Mouse (Mus musculus) frontal cortex, adult (tissue): ENCODE data around the gene Polr2h.
A peak's percentile ranks its signal among the peaks of the same experiment; 100 is the strongest.
"Not testable (repeated sequence)": the region's sequence is repeated elsewhere in the genome, so short reads cannot be mapped to it uniquely, and the experiment has no call there.

ENCODE experiments used
- ATAC-seq: cut with Nextera tagmentation; 2 replicates; pipeline ENCODE4 v1.9.2; 2017; ENCODE audit warnings: mild to moderate bottlenecking, moderate library complexity, mixed read lengths; ENCODE audit not compliant: low TSS enrichment

The Polr2h gene

GRCm38 (mm10) chr16:20717181-20717977 is at the start of gene Polr2h, which contains the start of gene Clcn2:
Gene Polr2h, plus strand, starts transcription at chr16:20717665.
Gene Clcn2, minus strand, starts transcription at chr16:20717746.
- peak; percentile 80 for ATAC-seq

GRCm38 (mm10) chr16:20668013-20668412 is 49.5 kb upstream of the Polr2h start, which contains the start of gene Eif4g1:
Gene Eif4g1, plus strand, starts transcription at chr16:20668313.
- not testable (repeated sequence) for ATAC-seq

GRCm38 (mm10) chr16:20670291-20670690 is 47.2 kb upstream of the Polr2h start:
- ATAC-seq: no peak

GRCm38 (mm10) chr16:20671886-20672285 is 45.6 kb upstream of the Polr2h start:
- no peak for ATAC-seq

- ATAC-seq: peak; percentile 96
Observed at GRCm38 (mm10) chr16:20672500-20672902, 45.0 kb upstream of the Polr2h start.

GRCm38 (mm10) chr16:20672965-20673705 is 44.3 kb upstream of the Polr2h start:
- no peak for ATAC-seq

GRCm38 (mm10) chr16:20673706-20674303 is 43.7 kb upstream of the Polr2h start:
- no peak for ATAC-seq

GRCm38 (mm10) chr16:20675213-20675612 is 42.3 kb upstream of the Polr2h start:
- no peak for ATAC-seq

- ATAC-seq: no peak
Observed at GRCm38 (mm10) chr16:20676702-20677101, 40.8 kb upstream of the Polr2h start.

- ATAC-seq: no peak
Observed at GRCm38 (mm10) chr16:20677380-20677779, 40.1 kb upstream of the Polr2h start.

GRCm38 (mm10) chr16:20677974-20678675 is 39.3 kb upstream of the Polr2h start:
- peak; percentile 76; the same call in 1 of the 2 replicates for ATAC-seq

- no peak for ATAC-seq
Observed at GRCm38 (mm10) chr16:20690774-20691173, 26.7 kb upstream of the Polr2h start.

GRCm38 (mm10) chr16:20691617-20692016 is 25.8 kb upstream of the Polr2h start:
- ATAC-seq: no peak

- ATAC-seq: no peak
Observed at GRCm38 (mm10) chr16:20692241-20692965, 25.1 kb upstream of the Polr2h start.

- peak; percentile 79 for ATAC-seq
Observed at GRCm38 (mm10) chr16:20693111-20693701, 24.3 kb upstream of the Polr2h start, which contains the start of gene Fam131a. Gene Fam131a, plus strand, starts transcription at chr16:20693241.

GRCm38 (mm10) chr16:20694781-20695180 is 22.7 kb upstream of the Polr2h start:
- peak; percentile 62 for ATAC-seq

- peak; percentile 59 for ATAC-seq
Observed at GRCm38 (mm10) chr16:20695622-20696323, 21.7 kb upstream of the Polr2h start.

- no peak for ATAC-seq
Observed at GRCm38 (mm10) chr16:20699266-20699665, 18.2 kb upstream of the Polr2h start.

GRCm38 (mm10) chr16:20700036-20700435 is 17.4 kb upstream of the Polr2h start:
- ATAC-seq: no peak

GRCm38 (mm10) chr16:20701316-20701715 is 16.1 kb upstream of the Polr2h start:
- no peak for ATAC-seq
